Mouse (Mus musculus): ENCODE measurements around the gene Ptprn2. TPM values are rescaled to one million over a fixed set of nuclear protein-coding genes. Genes with fewer than 3 reads are reported as not detected.
A peak's percentile ranks its signal among the peaks of the same experiment; 100 is the strongest.
"Not testable (repeated sequence)": the region's sequence is repeated elsewhere in the genome, so short reads cannot be mapped to it uniquely, and the experiment has no call there.

The Ptprn2 gene
- polyA plus RNA-seq, 3 experiments from 2014 or later = 0.14 TPM; not detected in 2

- ATAC-seq = no peak
These were observed 43.3 kb downstream of the Ptprn2 start for GRCm38 (mm10) chr12:116528861-116529260.

GRCm38 (mm10) chr12:116533281-116533680, 47.8 kb downstream of the Ptprn2 start:
- no peak for ATAC-seq

GRCm38 (mm10) chr12:116539305-116539704, 53.8 kb downstream of the Ptprn2 start:
- no peak for ATAC-seq

- no peak for ATAC-seq
These were observed 55.1 kb downstream of the Ptprn2 start for GRCm38 (mm10) chr12:116540608-116541007.

GRCm38 (mm10) chr12:116550031-116550430, 64.5 kb downstream of the Ptprn2 start:
- no peak for ATAC-seq

- no peak for ATAC-seq
These were observed 66.0 kb downstream of the Ptprn2 start for GRCm38 (mm10) chr12:116551516-116551915.

GRCm38 (mm10) chr12:116552306-116552705, 66.8 kb downstream of the Ptprn2 start:
- ATAC-seq = no peak

GRCm38 (mm10) chr12:116553361-116553760, 67.8 kb downstream of the Ptprn2 start:
- no peak for ATAC-seq

- ATAC-seq = no peak
These were observed 70.4 kb downstream of the Ptprn2 start for GRCm38 (mm10) chr12:116555964-116556363.

GRCm38 (mm10) chr12:116564441-116564840, 78.9 kb downstream of the Ptprn2 start:
- no peak for ATAC-seq

- no peak for ATAC-seq
These were observed 81.2 kb downstream of the Ptprn2 start for GRCm38 (mm10) chr12:116566672-116567071.

- ATAC-seq = no peak
These were observed 81.7 kb downstream of the Ptprn2 start for GRCm38 (mm10) chr12:116567170-116567569.

- no peak for ATAC-seq
These were observed 84.0 kb downstream of the Ptprn2 start for GRCm38 (mm10) chr12:116569568-116569967.

GRCm38 (mm10) chr12:116574102-116574501, 88.6 kb downstream of the Ptprn2 start:
- no peak for ATAC-seq

- no peak for ATAC-seq
These were observed 89.2 kb downstream of the Ptprn2 start for GRCm38 (mm10) chr12:116574720-116575119.

- not testable (repeated sequence) for ATAC-seq
These were observed 92.4 kb downstream of the Ptprn2 start for GRCm38 (mm10) chr12:116577917-116578316.

- no peak for ATAC-seq
These were observed 95.5 kb downstream of the Ptprn2 start for GRCm38 (mm10) chr12:116580827-116581544.

GRCm38 (mm10) chr12:116581864-116582263, 96.3 kb downstream of the Ptprn2 start:
- ATAC-seq = no peak

- ATAC-seq = no peak
These were observed 97.3 kb downstream of the Ptprn2 start for GRCm38 (mm10) chr12:116582829-116583228.

GRCm38 (mm10) chr12:116585001-116585400, 99.5 kb downstream of the Ptprn2 start:
- ATAC-seq = peak; percentile 52

GRCm38 (mm10) chr12:116586167-116586566, 100.6 kb downstream of the Ptprn2 start:
- no peak for ATAC-seq

- no peak for ATAC-seq
These were observed 102.0 kb downstream of the Ptprn2 start for GRCm38 (mm10) chr12:116587548-116587947.

- no peak for ATAC-seq
These were observed 104.6 kb downstream of the Ptprn2 start for GRCm38 (mm10) chr12:116590076-116590475.

GRCm38 (mm10) chr12:116594457-116594856, 108.9 kb downstream of the Ptprn2 start:
- ATAC-seq = no peak
